Mouse (Mus musculus): Measurements from ENCODE around the gene Cnep1r1. TPM values are rescaled to one million over a fixed set of nuclear protein-coding genes. Genes with fewer than 3 reads are reported as not detected.

Cnep1r1 gene
- polyA plus RNA-seq, 1 experiment from 2014 or later, result 27.8 TPM

GRCm38 (mm10) chr8:88124850-88125249 is 6.3 kb downstream of the Cnep1r1 start:
- no peak for DNase-seq (ENCODE audit: low spot score)
- 87% methylated on average over 2 of the region's 2 CpGs for WGBS
- no peaks in the 10 kb centered on the region for H3K27me3 ChIP-seq (replicated peaks; ENCODE audit: control insufficient read depth, insufficient read depth, low read length)

GRCm38 (mm10) chr8:88129397-88129796 is 10.8 kb downstream of the Cnep1r1 start:
- H3K27me3 ChIP-seq (replicated peaks; ENCODE audit: control insufficient read depth, insufficient read depth, low read length), result no peaks in the 10 kb centered on the region
- WGBS, result 97% methylated on average over 4 of the region's 4 CpGs
- peaks cover 76% of the 10 kb centered on the region for H3K36me3 ChIP-seq (ENCODE audit: control insufficient read depth, insufficient read depth, low read length)
- no peak overlapping the region for H3K27ac ChIP-seq (ENCODE audit: low read depth)
- DNase-seq (ENCODE audit: low spot score) (no peak), ATAC-seq (replicated peaks; ENCODE audit: low FRiP score, low TSS enrichment, low read depth) (no peak)
- H3K4me3 ChIP-seq (ENCODE audit: low read depth, low read length), result no peak overlapping the region
- no peak overlapping the region for H3K4me2 ChIP-seq (ENCODE audit: low read length)
- H3K9me3 ChIP-seq (ENCODE audit: control insufficient read depth, low read length), result no peaks in the 10 kb centered on the region
- no peaks in the 10 kb centered on the region for H3K4me1 ChIP-seq (replicated peaks; ENCODE audit: control insufficient read depth, insufficient read depth, low read length)
- no peak overlapping the region for H3K9ac ChIP-seq (ENCODE audit: low read length)

More at GRCm38 (mm10) chr8:88124850-88125249, 6.3 kb downstream of the Cnep1r1 start:
- H3K9ac ChIP-seq (ENCODE audit: low read length), result no peak overlapping the region
- H3K4me1 ChIP-seq (replicated peaks; ENCODE audit: control insufficient read depth, insufficient read depth, low read length), result no peaks in the 10 kb centered on the region
- H3K9me3 ChIP-seq (ENCODE audit: control insufficient read depth, low read length), result no peaks in the 10 kb centered on the region
- H3K36me3 ChIP-seq (ENCODE audit: control insufficient read depth, insufficient read depth, low read length), result peaks cover 70% of the 10 kb centered on the region
- no peak overlapping the region for H3K4me2 ChIP-seq (ENCODE audit: low read length)
- ATAC-seq (replicated peaks; ENCODE audit: low FRiP score, low TSS enrichment, low read depth), result no peak
- H3K27ac ChIP-seq (ENCODE audit: low read depth), result no peak overlapping the region
- no peak overlapping the region for H3K4me3 ChIP-seq (ENCODE audit: low read depth, low read length)

GRCm38 (mm10) chr8:88130754-88131317 is 12.3 kb downstream of the Cnep1r1 start:
- Histone ChIP-seq H3K4me1 (replicated peaks; ENCODE audit: control insufficient read depth, insufficient read depth, low read length) (no peaks in the 10 kb centered on the region), H3K4me2 (ENCODE audit: low read length) (no peak overlapping the region), H3K9ac (ENCODE audit: low read length) (no peak overlapping the region), H3K4me3 (ENCODE audit: low read depth, low read length) (no peak overlapping the region), H3K36me3 (ENCODE audit: control insufficient read depth, insufficient read depth, low read length) (peaks cover 78% of the 10 kb centered on the region), H3K27me3 (replicated peaks; ENCODE audit: control insufficient read depth, insufficient read depth, low read length) (no peaks in the 10 kb centered on the region), H3K27ac (ENCODE audit: low read depth) (no peak overlapping the region), H3K9me3 (ENCODE audit: control insufficient read depth, low read length) (no peaks in the 10 kb centered on the region)
- no peak for ATAC-seq (replicated peaks; ENCODE audit: low FRiP score, low TSS enrichment, low read depth)
- 46% methylated on average over 7 of the region's 7 CpGs for WGBS
- DNase-seq (ENCODE audit: low spot score), result no peak

GRCm38 (mm10) chr8:88137748-88138484 is 19.3 kb downstream of the Cnep1r1 start, which contains the start of gene Heatr3:
Gene Heatr3, plus strand, starts transcription at chr8:88137855.
- Histone ChIP-seq H3K4me2 (ENCODE audit: low read length) (peak within 1 kb of the TSS; percentile 78), H3K9me3 (ENCODE audit: control insufficient read depth, low read length) (no peaks in the 10 kb centered on the region), H3K27ac (ENCODE audit: low read depth) (peak within 1 kb of the TSS; percentile 90), H3K36me3 (ENCODE audit: control insufficient read depth, insufficient read depth, low read length) (peaks cover 65% of the 10 kb centered on the region), H3K27me3 (replicated peaks; ENCODE audit: control insufficient read depth, insufficient read depth, low read length) (no peaks in the 10 kb centered on the region), H3K4me3 (ENCODE audit: low read depth, low read length) (peak within 1 kb of the TSS; percentile 98), H3K9ac (ENCODE audit: low read length) (peak within 1 kb of the TSS; percentile 68), H3K4me1 (replicated peaks; ENCODE audit: control insufficient read depth, insufficient read depth, low read length) (peaks cover 4% of the 10 kb centered on the region; the same call in 1 of the 2 replicates)
- DNase-seq (ENCODE audit: low spot score), result peak; percentile 99
- WGBS, result under 1% methylated on average over 77 of the region's 79 CpGs
- peak; percentile 98 for ATAC-seq (replicated peaks; ENCODE audit: low FRiP score, low TSS enrichment, low read depth)

GRCm38 (mm10) chr8:88139256-88139655 is 20.7 kb downstream of the Cnep1r1 start:
- H3K4me1 ChIP-seq (replicated peaks; ENCODE audit: control insufficient read depth, insufficient read depth, low read length), result peaks cover 4% of the 10 kb centered on the region; the same call in 1 of the 2 replicates
- peaks cover 60% of the 10 kb centered on the region for H3K36me3 ChIP-seq (ENCODE audit: control insufficient read depth, insufficient read depth, low read length)
- no peak overlapping the region for H3K4me3 ChIP-seq (ENCODE audit: low read depth, low read length)
- H3K4me2 ChIP-seq (ENCODE audit: low read length), result no peak overlapping the region
- no peaks in the 10 kb centered on the region for H3K27me3 ChIP-seq (replicated peaks; ENCODE audit: control insufficient read depth, insufficient read depth, low read length)
- H3K27ac ChIP-seq (ENCODE audit: low read depth), result no peak overlapping the region
- no peaks in the 10 kb centered on the region for H3K9me3 ChIP-seq (ENCODE audit: control insufficient read depth, low read length)
- no peak overlapping the region for H3K9ac ChIP-seq (ENCODE audit: low read length)
- WGBS, result 96% methylated on average over 3 of the region's 3 CpGs
- ATAC-seq (replicated peaks; ENCODE audit: low FRiP score, low TSS enrichment, low read depth) (no peak), DNase-seq (ENCODE audit: low spot score) (no peak)

- no peak overlapping the region for H3K4me2 ChIP-seq (ENCODE audit: low read length)
- no peak for ATAC-seq (replicated peaks; ENCODE audit: low FRiP score, low TSS enrichment, low read depth)
- H3K9ac ChIP-seq (ENCODE audit: low read length), result no peak overlapping the region
- H3K4me3 ChIP-seq (ENCODE audit: low read depth, low read length), result no peak overlapping the region
- DNase-seq (ENCODE audit: low spot score), result no peak
- 88% methylated on average over 3 of the region's 3 CpGs for WGBS
- peaks cover 57% of the 10 kb centered on the region for H3K36me3 ChIP-seq (ENCODE audit: control insufficient read depth, insufficient read depth, low read length)
- H3K27ac ChIP-seq (ENCODE audit: low read depth), result no peak overlapping the region
- H3K4me1 ChIP-seq (replicated peaks; ENCODE audit: control insufficient read depth, insufficient read depth, low read length), result peaks cover 4% of the 10 kb centered on the region; the same call in 1 of the 2 replicates
- no peaks in the 10 kb centered on the region for H3K9me3 ChIP-seq (ENCODE audit: control insufficient read depth, low read length)
- no peaks in the 10 kb centered on the region for H3K27me3 ChIP-seq (replicated peaks; ENCODE audit: control insufficient read depth, insufficient read depth, low read length)
These were observed 23.1 kb downstream of the Cnep1r1 start for GRCm38 (mm10) chr8:88141629-88142028.

GRCm38 (mm10) chr8:88144041-88144440 is 25.5 kb downstream of the Cnep1r1 start:
- Histone ChIP-seq H3K4me3 (ENCODE audit: low read depth, low read length) (no peak overlapping the region), H3K9me3 (ENCODE audit: control insufficient read depth, low read length) (no peaks in the 10 kb centered on the region), H3K27me3 (replicated peaks; ENCODE audit: control insufficient read depth, insufficient read depth, low read length) (no peaks in the 10 kb centered on the region), H3K9ac (ENCODE audit: low read length) (no peak overlapping the region), H3K4me2 (ENCODE audit: low read length) (no peak overlapping the region), H3K36me3 (ENCODE audit: control insufficient read depth, insufficient read depth, low read length) (peaks cover 75% of the 10 kb centered on the region), H3K4me1 (replicated peaks; ENCODE audit: control insufficient read depth, insufficient read depth, low read length) (no peaks in the 10 kb centered on the region), H3K27ac (ENCODE audit: low read depth) (no peak overlapping the region)
- ATAC-seq (replicated peaks; ENCODE audit: low FRiP score, low TSS enrichment, low read depth), result no peak
- WGBS, result 89% methylated on average over 5 of the region's 5 CpGs
- no peak for DNase-seq (ENCODE audit: low spot score)

GRCm38 (mm10) chr8:88150910-88151371 is 32.4 kb downstream of the Cnep1r1 start:
- ATAC-seq (replicated peaks; ENCODE audit: low FRiP score, low TSS enrichment, low read depth) (no peak), DNase-seq (ENCODE audit: low spot score) (no peak)
- peaks cover 84% of the 10 kb centered on the region for H3K36me3 ChIP-seq (ENCODE audit: control insufficient read depth, insufficient read depth, low read length)
- H3K27ac ChIP-seq (ENCODE audit: low read depth), result no peak overlapping the region
- no peaks in the 10 kb centered on the region for H3K4me1 ChIP-seq (replicated peaks; ENCODE audit: control insufficient read depth, insufficient read depth, low read length)
- 89% methylated on average over 6 of the region's 6 CpGs for WGBS
- H3K9ac ChIP-seq (ENCODE audit: low read length), result no peak overlapping the region
- no peaks in the 10 kb centered on the region for H3K9me3 ChIP-seq (ENCODE audit: control insufficient read depth, low read length)
- no peak overlapping the region for H3K4me2 ChIP-seq (ENCODE audit: low read length)
- H3K27me3 ChIP-seq (replicated peaks; ENCODE audit: control insufficient read depth, insufficient read depth, low read length), result no peaks in the 10 kb centered on the region
- no peak overlapping the region for H3K4me3 ChIP-seq (ENCODE audit: low read depth, low read length)

All from intestine, embryonic 14.5 days (tissue).